Mouse (Mus musculus) liver, embryonic 11.5 days (tissue): ENCODE data around the gene Dnajb8. TPM values are rescaled to one million over a fixed set of nuclear protein-coding genes. Genes with fewer than 3 reads are reported as not detected.

Source experiments
- ATAC-seq: fragments of 200-750 bp; cut with Nextera tagmentation; replicated peaks from 2 replicates; pipeline ENCODE4 v1.8.0; 2017; ENCODE audit warnings: moderate number of reproducible peaks, mild to moderate bottlenecking, moderate TSS enrichment, moderate library complexity; ENCODE audit not compliant: low FRiP score
- DNase-seq: peaks from one replicate; pipeline ENCODE4 v3.0.0-alpha.2; 2017; ENCODE audit warnings: low spot score
- H3K27ac ChIP-seq: fragments of 300-500 bp; sonication (generic); 2 replicates; pipeline ENCODE4 v1.5.1; 2014; ENCODE audit warnings: mild to moderate bottlenecking, low read depth, low read length, control low read depth
- H3K27me3 ChIP-seq: fragments of 300-500 bp; sonication (generic); replicated peaks from 2 replicates; pipeline ENCODE4 v1.6.1; 2014; ENCODE audit warnings: low read length, mixed read lengths; ENCODE audit not compliant: control insufficient read depth, insufficient read depth
- H3K36me3 ChIP-seq: fragments of 300-500 bp; sonication (generic); 2 replicates; pipeline ENCODE4 v1.6.1; 2014; ENCODE audit warnings: mild to moderate bottlenecking, low read length, moderate library complexity, mixed read lengths; ENCODE audit not compliant: control insufficient read depth, insufficient read depth
- H3K4me1 ChIP-seq: fragments of 300-500 bp; sonication (generic); replicated peaks from 2 replicates; pipeline ENCODE4 v1.6.1; 2014; ENCODE audit warnings: low read length, mixed read lengths; ENCODE audit not compliant: control insufficient read depth, insufficient read depth
- H3K4me2 ChIP-seq: fragments of 300-500 bp; sonication (generic); 2 replicates; pipeline ENCODE4 v1.6.1; 2014; ENCODE audit warnings: mild to moderate bottlenecking, control low read depth, moderate library complexity
- H3K4me3 ChIP-seq: fragments of 300-500 bp; sonication (generic); 2 replicates; pipeline ENCODE4 v1.5.1; 2014; ENCODE audit warnings: low read depth, low read length, control low read depth
- H3K9ac ChIP-seq: fragments of 300-500 bp; sonication (generic); 2 replicates; pipeline ENCODE4 v1.6.1; 2014; ENCODE audit warnings: low read depth, low read length, control low read depth
- H3K9me3 ChIP-seq: fragments of 300-500 bp; sonication (generic); 2 replicates; pipeline ENCODE4 v1.6.1; 2016; ENCODE audit warnings: low read length, inconsistent platforms, mixed read lengths; ENCODE audit not compliant: control insufficient read depth
- WGBS: fragments of 180-500 bp; shearing (Covaris S2); extraction: QIAGEN DNeasy Blood & Tissue Kit; methylation state at CpG from one replicate; pipeline ENCODE4 v1.1.7; 2014; 5-methylcytosine and 5-hydroxymethylcytosine counted together
- polyA plus RNA-seq: library from polyadenylated mRNA; unstranded; fragments of >200 nt; fragmentation: Nextera tagmentation; extraction: Ambion mirVana; gene quantifications from 2 replicates; pipeline ENCODE4 v1.2.1, GENCODE M21; 2014

Gene Dnajb8
- polyA plus RNA-seq = not detected in 2 replicates

GRCm38 (mm10) chr6:88221968-88222367 is at the start of gene Dnajb8:
Dnajb8 (plus strand) TSS chr6:88222268.
- no peak within 1 kb of the TSS for H3K4me2 ChIP-seq
- peaks cover 17% of the 10 kb centered on the region for H3K27me3 ChIP-seq
- peaks cover 3% of the 10 kb centered on the region; the same call in 1 of the 2 replicates for H3K9me3 ChIP-seq
- no peak within 1 kb of the TSS for H3K9ac ChIP-seq
- ATAC-seq = no peak
- H3K4me3 ChIP-seq = no peak within 1 kb of the TSS
- WGBS = 53% methylated on average over 10 of the region's 10 CpGs
- no peaks in the 10 kb centered on the region for H3K36me3 ChIP-seq
- DNase-seq = no peak
- peaks cover 5% of the 10 kb centered on the region; the same call in 1 of the 2 replicates for H3K4me1 ChIP-seq
- H3K27ac ChIP-seq = no peak within 1 kb of the TSS

- 73% methylated on average over 3 of the region's 3 CpGs for whole genome bisulfite sequencing
- no peaks in the 10 kb centered on the region for H3K36me3 ChIP-seq
- H3K9ac ChIP-seq = no peak overlapping the region
- H3K27me3 ChIP-seq = no peaks in the 10 kb centered on the region
- H3K4me2 ChIP-seq = no peak overlapping the region
- ATAC-seq (no peak), DNase-seq (no peak)
- no peaks in the 10 kb centered on the region for H3K4me1 ChIP-seq
- H3K4me3 ChIP-seq = no peak overlapping the region
- H3K27ac ChIP-seq = no peak overlapping the region
- no peaks in the 10 kb centered on the region for H3K9me3 ChIP-seq
These were observed 47.9 kb upstream of the Dnajb8 start for GRCm38 (mm10) chr6:88174191-88174590.

GRCm38 (mm10) chr6:88174676-88175075 is 47.4 kb upstream of the Dnajb8 start:
- 93% methylated on average over 2 of the region's 2 CpGs for WGBS
- no peaks in the 10 kb centered on the region for H3K36me3 ChIP-seq
- ATAC-seq = no peak
- no peaks in the 10 kb centered on the region for H3K27me3 ChIP-seq
- no peak overlapping the region for H3K9ac ChIP-seq
- H3K4me2 ChIP-seq = no peak overlapping the region
- no peak overlapping the region for H3K4me3 ChIP-seq
- H3K27ac ChIP-seq = no peak overlapping the region
- no peak for DNase-seq
- no peaks in the 10 kb centered on the region for H3K4me1 ChIP-seq
- no peaks in the 10 kb centered on the region for H3K9me3 ChIP-seq

DNA sequence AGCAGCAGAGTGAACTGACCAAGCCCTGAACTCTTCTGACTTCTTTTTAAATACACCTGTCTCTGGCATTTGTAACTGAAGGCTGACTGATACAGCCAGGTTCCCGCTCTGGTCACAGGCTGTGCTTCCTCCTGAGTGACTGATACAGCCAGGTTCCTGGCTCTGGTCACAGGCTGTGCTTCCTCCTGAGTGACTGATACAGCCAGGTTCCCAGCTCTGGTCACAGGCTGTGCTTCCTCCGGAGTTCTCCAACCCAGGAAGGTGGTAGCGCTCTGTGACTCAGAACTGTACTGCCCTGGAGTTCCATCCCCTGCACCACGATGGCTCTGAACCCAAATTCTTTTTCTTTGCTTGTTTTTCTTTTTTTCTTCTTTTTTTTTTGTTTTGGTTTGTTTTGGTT is 37.4 kb upstream of the Dnajb8 start:
- no peak for DNase-seq
- H3K27ac ChIP-seq = no peak overlapping the region
- H3K9me3 ChIP-seq = no peaks in the 10 kb centered on the region
- no peak overlapping the region for H3K4me3 ChIP-seq
- no peak overlapping the region for H3K9ac ChIP-seq
- H3K4me1 ChIP-seq = peaks cover 6% of the 10 kb centered on the region
- 43% methylated on average over 4 of the region's 4 CpGs for WGBS
- H3K27me3 ChIP-seq = peaks cover 18% of the 10 kb centered on the region
- H3K4me2 ChIP-seq = no peak overlapping the region
- ATAC-seq = no peak
- no peaks in the 10 kb centered on the region for H3K36me3 ChIP-seq

DNA sequence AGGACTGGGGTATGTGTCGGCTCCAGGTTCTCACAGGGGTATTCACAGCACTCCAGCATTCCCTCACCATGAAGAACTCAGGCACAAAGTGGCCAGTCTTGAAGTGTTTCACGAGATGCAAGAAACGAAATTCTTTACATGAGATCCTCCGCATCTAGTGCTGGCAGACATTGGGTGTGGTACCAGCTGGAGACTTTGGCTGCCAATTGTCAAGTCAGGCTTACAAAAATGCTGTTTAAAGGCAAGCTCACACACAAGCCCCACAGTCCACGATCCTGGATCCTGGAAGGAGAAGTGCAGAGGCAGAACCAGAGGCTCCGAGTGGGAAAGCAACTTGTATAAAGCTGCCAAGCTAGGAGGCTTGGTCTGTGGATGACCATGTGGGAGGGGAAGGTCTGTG is 33.9 kb upstream of the Dnajb8 start:
- Histone ChIP-seq H3K4me2 (no peak overlapping the region), H3K36me3 (no peaks in the 10 kb centered on the region), H3K9me3 (no peaks in the 10 kb centered on the region), H3K27ac (no peak overlapping the region), H3K9ac (no peak overlapping the region), H3K27me3 (peaks cover 53% of the 10 kb centered on the region), H3K4me3 (no peak overlapping the region), H3K4me1 (peaks cover 25% of the 10 kb centered on the region)
- WGBS = 77% methylated on average over 6 of the region's 6 CpGs
- DNase-seq = no peak
- no peak for ATAC-seq

- WGBS = 2% methylated on average over 56 of the region's 56 CpGs
- no peak overlapping the region for H3K27ac ChIP-seq
- H3K27me3 ChIP-seq = peaks cover 66% of the 10 kb centered on the region
- peak overlapping the region; percentile 18 for H3K9ac ChIP-seq
- DNase-seq (peak; percentile 86), ATAC-seq (peak; percentile 80)
- peak overlapping the region; percentile 82 for H3K4me2 ChIP-seq
- H3K4me1 ChIP-seq = peaks cover 36% of the 10 kb centered on the region
- no peaks in the 10 kb centered on the region for H3K9me3 ChIP-seq
- H3K36me3 ChIP-seq = no peaks in the 10 kb centered on the region
- peak overlapping the region; percentile 52 for H3K4me3 ChIP-seq
These were observed 32.6 kb upstream of the Dnajb8 start for GRCm38 (mm10) chr6:88189312-88190042.

DNA sequence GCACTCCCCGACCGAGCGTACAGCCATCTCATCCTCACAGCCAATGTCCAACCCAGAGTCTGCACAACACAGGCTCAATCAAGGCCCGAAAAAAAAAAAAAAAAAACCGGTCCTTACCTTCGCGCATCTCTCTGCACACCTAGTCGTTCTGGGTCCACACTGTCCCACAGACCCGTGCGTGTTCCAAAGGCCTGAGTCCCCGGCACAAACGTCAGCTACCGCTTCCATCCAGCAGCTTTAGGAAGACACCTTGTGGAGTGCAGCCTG is 32.1 kb upstream of the Dnajb8 start:
- no peaks in the 10 kb centered on the region for H3K9me3 ChIP-seq
- peaks cover 36% of the 10 kb centered on the region for H3K4me1 ChIP-seq
- no peak for ATAC-seq
- no peak overlapping the region for H3K27ac ChIP-seq
- peaks cover 71% of the 10 kb centered on the region for H3K27me3 ChIP-seq
- no peaks in the 10 kb centered on the region for H3K36me3 ChIP-seq
- peak overlapping the region; percentile 18; the same call in 1 of the 2 replicates for H3K9ac ChIP-seq
- peak overlapping the region; percentile 52 for H3K4me3 ChIP-seq
- peak overlapping the region; percentile 82 for H3K4me2 ChIP-seq
- DNase-seq = no peak
- WGBS = 5% methylated on average over 13 of the region's 13 CpGs

DNA sequence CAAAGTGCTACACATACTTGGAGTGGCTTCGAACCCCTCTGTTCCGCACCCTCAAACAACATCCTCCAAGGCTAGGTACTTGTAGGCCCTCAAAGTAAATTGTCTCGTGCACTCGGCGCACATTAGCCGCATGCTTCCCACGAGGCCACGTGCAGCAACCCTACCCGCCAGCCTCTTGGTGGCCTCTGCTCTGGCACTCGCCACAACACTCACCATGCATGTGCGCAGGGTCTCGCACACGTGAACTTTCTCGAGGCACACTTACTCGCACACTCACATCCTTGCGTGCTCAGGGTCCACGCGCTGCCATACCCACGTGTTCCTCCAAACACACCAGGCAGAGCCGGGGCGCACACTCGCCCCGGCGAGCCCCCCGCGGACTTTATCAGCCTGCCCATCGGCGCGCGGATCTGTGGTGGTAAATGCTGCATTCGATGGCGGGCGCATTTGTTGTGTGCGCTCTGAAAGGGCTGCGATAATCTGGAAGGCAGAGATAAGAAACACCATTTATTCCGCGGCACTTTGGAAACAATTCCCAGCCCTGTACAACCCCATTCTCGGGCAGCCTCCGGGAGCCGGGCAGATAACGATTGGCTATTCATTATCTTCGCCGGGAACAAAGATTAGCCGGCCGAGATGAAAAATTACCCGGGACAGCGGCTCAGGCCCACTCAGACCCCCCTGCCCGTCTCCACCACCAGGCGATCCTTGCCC is 31.6 kb upstream of the Dnajb8 start:
- no peak for ATAC-seq
- Histone ChIP-seq H3K9me3 (no peaks in the 10 kb centered on the region), H3K4me1 (peaks cover 36% of the 10 kb centered on the region), H3K9ac (no peak overlapping the region), H3K27ac (no peak overlapping the region), H3K27me3 (peaks cover 76% of the 10 kb centered on the region), H3K36me3 (no peaks in the 10 kb centered on the region), H3K4me3 (peak overlapping the region; percentile 52), H3K4me2 (peak overlapping the region; percentile 82)
- 6% methylated on average over 49 of the region's 49 CpGs for WGBS
- DNase-seq = peak; percentile 46

DNA sequence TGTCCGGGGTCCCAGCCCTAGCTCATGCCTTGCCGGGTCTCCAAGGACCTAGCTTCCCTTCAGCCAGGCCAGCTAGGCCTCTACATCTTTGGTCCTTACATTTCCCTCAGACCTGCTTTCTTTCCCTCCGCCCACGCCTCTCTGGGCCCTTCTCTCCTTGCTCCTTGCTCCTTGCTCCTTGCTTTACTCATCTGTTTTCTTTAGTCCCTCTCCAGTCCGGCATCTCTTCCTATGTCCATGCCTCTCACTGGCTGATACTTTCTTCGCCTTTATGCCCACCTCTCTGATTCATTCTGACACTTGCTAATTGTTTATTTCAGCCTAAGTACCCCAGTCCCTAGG is 31.1 kb upstream of the Dnajb8 start:
- no peak overlapping the region for H3K4me3 ChIP-seq
- H3K36me3 ChIP-seq = no peaks in the 10 kb centered on the region
- WGBS = 36% methylated on average over 6 of the region's 6 CpGs
- no peaks in the 10 kb centered on the region for H3K9me3 ChIP-seq
- ATAC-seq (no peak), DNase-seq (peak; percentile 45)
- H3K27ac ChIP-seq = no peak overlapping the region
- H3K4me1 ChIP-seq = peaks cover 36% of the 10 kb centered on the region
- H3K9ac ChIP-seq = no peak overlapping the region
- peaks cover 81% of the 10 kb centered on the region for H3K27me3 ChIP-seq
- H3K4me2 ChIP-seq = peak overlapping the region; percentile 82
